Mouse (Mus musculus): ENCODE results near the gene Wdr74. TPM values are rescaled to one million over a fixed set of nuclear protein-coding genes. Genes with fewer than 3 reads are reported as not detected.
A peak's percentile ranks its signal among the peaks of the same experiment; 100 is the strongest.
"Not testable (repeated sequence)": the region's sequence is repeated elsewhere in the genome, so short reads cannot be mapped to it uniquely, and the experiment has no call there.

Wdr74 gene
- polyA plus RNA-seq, 1 experiment = 97.0 TPM

DNA sequence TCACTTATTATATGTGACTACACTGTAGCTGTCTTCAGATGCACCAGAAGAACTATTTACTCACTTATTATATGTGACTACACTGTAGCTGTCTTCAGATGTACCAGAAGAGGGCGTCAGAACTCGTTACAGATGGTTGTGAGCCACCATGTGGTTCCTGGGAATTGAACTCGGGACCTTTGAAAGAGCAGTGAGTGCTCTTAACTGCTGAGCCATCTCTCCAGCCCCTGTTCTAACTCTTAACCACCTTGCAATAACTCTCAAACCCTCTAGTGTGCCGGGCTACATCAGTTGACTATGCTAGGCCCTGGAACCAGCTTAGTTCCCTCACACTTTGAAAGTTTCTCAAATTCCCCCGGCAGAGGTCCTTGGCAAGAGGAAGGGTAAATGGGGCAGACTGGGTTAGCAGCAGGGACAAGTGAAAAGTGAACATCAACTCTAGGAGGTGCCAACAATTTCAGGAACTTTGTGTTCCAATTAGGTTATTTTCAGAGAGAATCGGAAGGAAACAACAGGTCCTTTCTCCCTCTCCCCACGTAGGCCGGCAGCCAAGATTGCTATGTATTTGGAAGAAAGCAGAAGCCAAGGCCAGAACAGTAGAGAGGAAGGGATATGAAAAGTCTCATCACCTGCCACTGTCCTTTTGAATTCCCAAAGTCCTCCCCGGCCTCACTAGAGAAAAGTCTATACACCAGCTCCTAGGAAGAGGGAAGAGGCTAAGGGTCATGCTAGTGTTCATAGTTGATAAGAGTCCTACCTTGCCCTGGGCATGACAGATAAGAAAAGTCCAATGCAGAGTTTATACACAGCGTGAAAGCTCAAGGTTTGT, 20.8 kb upstream of the Wdr74 start:
- H3K36me3 ChIP-seq (ENCODE audit: control insufficient read depth, insufficient read depth, low read length, poor library complexity, severe bottlenecking) = peaks cover 24% of the 10 kb centered on the region
- TF ChIP-seq EP300 (IDR thresholded peaks at IDR 0.05; ENCODE audit: insufficient read depth, low read depth, low read length) = no peak
- TF ChIP-seq CTCF (IDR thresholded peaks at IDR 0.05; ENCODE audit: low read depth, low read length) = no peak
- no peak for TF ChIP-seq POLR2A (IDR thresholded peaks at IDR 0.05; ENCODE audit: insufficient read depth, low read length)
- H3K27me3 ChIP-seq (ENCODE audit: control insufficient read depth, insufficient read depth, low read length, poor library complexity, severe bottlenecking) = no peaks in the 10 kb centered on the region
- H3K9ac ChIP-seq (ENCODE audit: low read depth, poor library complexity, severe bottlenecking) = peak overlapping the region; percentile 33
- H3K4me1 ChIP-seq (ENCODE audit: control insufficient read depth, insufficient read depth, low read length) = no peaks in the 10 kb centered on the region
- H3K4me3 ChIP-seq (ENCODE audit: low read depth, low read length) = no peak overlapping the region
- H3K27ac ChIP-seq (ENCODE audit: insufficient read depth, low read length) = peak overlapping the region; percentile 62
- no peaks in the 10 kb centered on the region for H3K9me3 ChIP-seq (replicated peaks; ENCODE audit: control insufficient read depth, insufficient read depth, low read length, poor library complexity, severe bottlenecking)

DNA sequence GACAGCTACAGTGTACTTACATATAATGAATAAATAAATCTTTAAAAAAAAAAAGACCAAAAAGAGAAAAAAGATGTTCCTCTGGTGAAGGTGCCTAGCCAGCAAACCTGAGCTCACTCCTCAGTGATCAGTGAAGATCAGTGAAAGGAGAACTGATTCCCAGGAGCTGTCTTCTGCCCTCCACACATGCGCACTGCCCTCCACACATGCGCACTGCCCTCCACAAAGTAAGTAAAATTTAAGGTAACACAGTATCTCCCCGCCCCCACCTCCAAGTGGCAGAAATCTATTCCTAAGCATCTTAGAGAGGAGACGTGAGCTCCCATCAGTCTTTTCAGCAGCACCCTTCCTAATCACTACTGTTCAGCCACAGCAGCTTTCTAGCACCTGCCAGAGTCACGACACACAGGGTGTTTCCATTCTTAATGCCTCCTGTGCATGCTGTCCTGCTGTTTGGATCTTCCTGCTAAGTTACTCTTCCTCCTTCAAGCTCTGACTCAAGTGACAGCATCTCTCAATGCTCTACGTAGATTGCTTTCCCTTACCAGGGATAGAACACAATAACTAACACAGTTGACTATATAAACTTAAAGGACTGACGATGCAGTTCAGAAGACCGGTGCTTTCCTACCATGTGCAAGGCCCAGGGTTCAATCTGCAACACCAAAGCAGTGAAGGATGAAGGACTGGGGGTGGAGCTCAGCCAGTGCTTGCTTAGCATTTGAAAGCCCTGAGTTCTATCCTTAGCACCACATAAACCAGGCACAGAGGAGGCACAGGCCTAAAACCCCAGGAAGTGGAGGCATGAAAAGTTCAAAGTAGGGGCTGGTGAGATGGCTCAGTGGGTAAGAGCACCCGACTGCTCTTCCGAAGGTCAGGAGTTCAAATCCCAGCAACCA, 19.5 kb upstream of the Wdr74 start:
- peak overlapping the region; percentile 92 for H3K27ac ChIP-seq (ENCODE audit: insufficient read depth, low read length)
- H3K4me3 ChIP-seq (ENCODE audit: low read depth, low read length) = peak overlapping the region; percentile 33
- no peaks in the 10 kb centered on the region for H3K4me1 ChIP-seq (ENCODE audit: control insufficient read depth, insufficient read depth, low read length)
- TF ChIP-seq CTCF (IDR thresholded peaks at IDR 0.05; ENCODE audit: low read depth, low read length) (no peak), EP300 (IDR thresholded peaks at IDR 0.05; ENCODE audit: insufficient read depth, low read depth, low read length) (no peak), POLR2A (IDR thresholded peaks at IDR 0.05; ENCODE audit: insufficient read depth, low read length) (no peak)
- peaks cover 11% of the 10 kb centered on the region for H3K36me3 ChIP-seq (ENCODE audit: control insufficient read depth, insufficient read depth, low read length, poor library complexity, severe bottlenecking)
- H3K9ac ChIP-seq (ENCODE audit: low read depth, poor library complexity, severe bottlenecking) = no peak overlapping the region
- no peaks in the 10 kb centered on the region for H3K27me3 ChIP-seq (ENCODE audit: control insufficient read depth, insufficient read depth, low read length, poor library complexity, severe bottlenecking)
- no peaks in the 10 kb centered on the region for H3K9me3 ChIP-seq (replicated peaks; ENCODE audit: control insufficient read depth, insufficient read depth, low read length, poor library complexity, severe bottlenecking)

DNA sequence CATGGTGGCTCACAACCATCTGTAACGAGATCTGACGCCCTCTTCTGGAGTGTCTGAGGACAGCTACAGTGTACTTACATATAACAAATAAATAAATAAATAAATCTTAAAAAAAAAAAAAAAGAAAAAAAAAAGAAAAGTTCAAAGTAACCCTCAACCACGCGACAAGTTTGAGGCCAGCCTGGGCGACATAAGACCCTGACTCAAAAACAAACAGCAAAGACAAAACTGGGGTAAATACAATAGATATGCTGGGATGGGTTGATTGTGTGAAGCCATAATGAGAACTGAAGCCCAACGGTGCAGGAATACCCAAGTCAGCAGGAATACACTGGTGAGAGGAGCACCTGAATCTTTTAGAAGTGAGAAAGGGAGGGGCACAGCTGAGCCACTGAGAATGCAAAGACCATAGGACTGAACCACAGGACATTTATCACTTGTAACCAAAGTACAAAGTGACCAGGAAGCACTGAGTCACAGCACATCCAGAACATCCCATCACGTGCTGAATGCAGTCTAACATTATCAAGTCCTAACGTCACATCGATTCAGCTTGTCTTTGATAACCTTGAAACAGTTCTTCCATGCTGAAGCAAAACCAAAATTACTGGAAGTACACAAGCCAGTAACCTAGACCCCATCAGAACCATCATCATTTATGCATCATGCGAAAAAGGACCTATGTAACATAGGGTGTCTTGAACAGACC, 18.7 kb upstream of the Wdr74 start:
- H3K36me3 ChIP-seq (ENCODE audit: control insufficient read depth, insufficient read depth, low read length, poor library complexity, severe bottlenecking) = peaks cover 5% of the 10 kb centered on the region
- H3K9me3 ChIP-seq (replicated peaks; ENCODE audit: control insufficient read depth, insufficient read depth, low read length, poor library complexity, severe bottlenecking) = no peaks in the 10 kb centered on the region
- peak overlapping the region; percentile 90 for H3K27ac ChIP-seq (ENCODE audit: insufficient read depth, low read length)
- no peak overlapping the region for H3K9ac ChIP-seq (ENCODE audit: low read depth, poor library complexity, severe bottlenecking)
- no peak overlapping the region for H3K4me3 ChIP-seq (ENCODE audit: low read depth, low read length)
- TF ChIP-seq CTCF (IDR thresholded peaks at IDR 0.05; ENCODE audit: low read depth, low read length) (no peak), POLR2A (IDR thresholded peaks at IDR 0.05; ENCODE audit: insufficient read depth, low read length) (no peak), EP300 (IDR thresholded peaks at IDR 0.05; ENCODE audit: insufficient read depth, low read depth, low read length) (no peak)
- H3K27me3 ChIP-seq (ENCODE audit: control insufficient read depth, insufficient read depth, low read length, poor library complexity, severe bottlenecking) = no peaks in the 10 kb centered on the region
- H3K4me1 ChIP-seq (ENCODE audit: control insufficient read depth, insufficient read depth, low read length) = no peaks in the 10 kb centered on the region

DNA sequence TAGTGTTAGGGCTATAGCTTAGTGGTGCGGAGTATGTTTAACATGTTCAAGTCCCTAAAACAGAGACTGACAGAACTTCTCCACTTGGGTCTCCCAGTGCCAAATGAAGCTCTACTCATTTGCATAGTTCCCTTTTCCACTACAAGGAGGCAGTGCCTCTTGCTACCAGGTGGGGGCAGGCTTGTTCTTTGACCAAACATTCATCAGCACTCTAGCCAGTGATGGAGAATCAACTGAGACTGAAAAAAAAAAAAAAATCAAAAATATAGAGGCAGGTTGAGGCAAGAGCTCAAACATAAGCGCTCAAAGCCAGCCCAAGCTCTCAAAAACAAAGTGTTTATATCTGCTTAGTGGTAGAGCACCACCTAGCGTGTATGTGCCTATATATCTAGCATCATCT, 17.3 kb upstream of the Wdr74 start:
- Histone ChIP-seq H3K36me3 (ENCODE audit: control insufficient read depth, insufficient read depth, low read length, poor library complexity, severe bottlenecking) (no peaks in the 10 kb centered on the region), H3K27ac (ENCODE audit: insufficient read depth, low read length) (no peak overlapping the region), H3K4me1 (ENCODE audit: control insufficient read depth, insufficient read depth, low read length) (no peaks in the 10 kb centered on the region), H3K4me3 (ENCODE audit: low read depth, low read length) (no peak overlapping the region), H3K9me3 (replicated peaks; ENCODE audit: control insufficient read depth, insufficient read depth, low read length, poor library complexity, severe bottlenecking) (no peaks in the 10 kb centered on the region), H3K9ac (ENCODE audit: low read depth, poor library complexity, severe bottlenecking) (no peak overlapping the region), H3K27me3 (ENCODE audit: control insufficient read depth, insufficient read depth, low read length, poor library complexity, severe bottlenecking) (no peaks in the 10 kb centered on the region)
- TF ChIP-seq POLR2A (IDR thresholded peaks at IDR 0.05; ENCODE audit: insufficient read depth, low read length) (no peak), CTCF (IDR thresholded peaks at IDR 0.05; ENCODE audit: low read depth, low read length) (no peak), EP300 (IDR thresholded peaks at IDR 0.05; ENCODE audit: insufficient read depth, low read depth, low read length) (no peak)

DNA sequence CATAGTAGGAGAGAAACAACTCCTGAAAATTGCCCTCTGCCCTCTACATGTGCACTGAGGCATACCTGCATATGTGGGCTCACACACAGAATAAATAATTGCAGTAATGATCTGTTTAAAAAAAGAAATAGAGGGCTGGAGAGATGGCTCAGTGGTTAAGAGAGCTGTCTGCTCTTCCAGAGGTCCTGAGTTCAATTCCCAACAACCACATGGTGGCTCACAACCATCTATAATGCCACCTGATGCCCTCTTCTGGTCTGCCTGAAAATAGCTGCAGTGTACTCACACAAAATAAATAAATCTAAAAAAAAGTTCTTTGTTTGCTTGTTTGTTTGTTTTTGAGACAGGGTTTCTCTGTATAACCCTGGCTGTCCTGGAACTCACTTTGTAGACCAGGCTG, 16.6 kb upstream of the Wdr74 start:
- H3K27ac ChIP-seq (ENCODE audit: insufficient read depth, low read length) = 0 out of 2 replicates have a peak overlapping the region, but pooled peaks have one; percentile 6
- not testable (repeated sequence) for H3K27me3 ChIP-seq (ENCODE audit: control insufficient read depth, insufficient read depth, low read length, poor library complexity, severe bottlenecking); H3K4me3 ChIP-seq (ENCODE audit: low read depth, low read length); H3K9me3 ChIP-seq (replicated peaks; ENCODE audit: control insufficient read depth, insufficient read depth, low read length, poor library complexity, severe bottlenecking); H3K9ac ChIP-seq (ENCODE audit: low read depth, poor library complexity, severe bottlenecking); H3K36me3 ChIP-seq (ENCODE audit: control insufficient read depth, insufficient read depth, low read length, poor library complexity, severe bottlenecking); H3K4me1 ChIP-seq (ENCODE audit: control insufficient read depth, insufficient read depth, low read length)
